Mouse (Mus musculus) small intestine, adult 2 months (tissue): ENCODE measurements at regions not wholly inside any gene's neighbourhood (a gene's known extent, or its start where the extent isn't known, plus 50 kb on each side); places are given as distances from the start of the nearest gene placed in this dataset.

ENCODE experiments used
- H3K27ac ChIP-seq: fragments of 200-500 bp; 2 replicates; pipeline ENCODE4 v1.5.1; 2012; ENCODE audit warnings: low read depth, low read length, control low read depth, inconsistent platforms; ENCODE audit not compliant: insufficient read depth
- H3K27me3 ChIP-seq: fragments of 200-500 bp; 2 replicates; pipeline ENCODE4 v1.6.1; 2012; ENCODE audit warnings: mild to moderate bottlenecking, moderate library complexity, low read length, inconsistent platforms; ENCODE audit not compliant: control insufficient read depth, insufficient read depth
- H3K36me3 ChIP-seq: fragments of 200-500 bp; 2 replicates; pipeline ENCODE4 v1.6.1; 2012; ENCODE audit warnings: mild to moderate bottlenecking, low read length, control low read depth, inconsistent platforms; ENCODE audit not compliant: control insufficient read depth, insufficient read depth
- H3K4me1 ChIP-seq: fragments of 200-500 bp; 2 replicates; pipeline ENCODE4 v1.6.1; 2012; ENCODE audit warnings: low read length, inconsistent platforms, mixed read lengths; ENCODE audit not compliant: control insufficient read depth, insufficient read depth, insufficient read length
- H3K4me3 ChIP-seq: fragments of 200-500 bp; 2 replicates; pipeline ENCODE4 v1.5.1; 2012; ENCODE audit warnings: low read depth, mild to moderate bottlenecking, control low read depth, inconsistent platforms, low read length, moderate library complexity
- CTCF ChIP-seq: fragments of 200-500 bp; IDR thresholded peaks from 2 replicates; pipeline ENCODE4 v1.5.1; 2012; ENCODE audit warnings: low read depth, mild to moderate bottlenecking, control low read depth, inconsistent platforms, low read length, moderate library complexity, mixed read lengths; ENCODE audit not compliant: insufficient replicate concordance, insufficient read length; ENCODE audit errors: extremely low read depth
- POLR2A ChIP-seq: fragments of 200-500 bp; IDR thresholded peaks from 2 replicates; pipeline ENCODE4 v1.6.1; 2012; ENCODE audit warnings: low read depth, mild to moderate bottlenecking, control low read depth, inconsistent platforms, low read length, moderate library complexity
- WGBS: fragments of 180-500 bp; shearing (Covaris S2); methylation state at CpG from one replicate; pipeline ENCODE4 v1.1.7; 2018; 5-methylcytosine and 5-hydroxymethylcytosine counted together

DNA sequence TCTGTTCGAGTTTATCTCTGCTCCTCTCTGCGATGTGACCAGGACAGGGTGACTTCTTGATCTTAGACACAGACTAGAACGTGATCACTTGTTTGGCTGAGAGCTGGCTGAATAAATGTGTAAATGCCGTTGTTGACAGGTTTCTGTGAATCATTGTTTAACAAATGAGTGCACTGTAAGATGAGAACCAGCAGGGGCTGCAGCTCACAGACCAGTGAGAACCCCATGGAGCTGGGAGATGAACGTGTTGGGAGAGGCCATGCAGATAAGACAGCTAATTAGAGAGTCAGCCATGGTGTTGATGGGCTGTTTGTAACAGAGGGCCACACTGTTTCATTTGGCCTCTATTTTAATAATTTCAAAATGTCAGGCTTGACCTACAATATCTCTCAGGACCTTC lies 171.1 kb upstream of the Tas2r119 start:
- no peak overlapping the region for H3K4me3 ChIP-seq
- no peaks in the 10 kb centered on the region for H3K27me3 ChIP-seq
- no peak overlapping the region for H3K27ac ChIP-seq
- no peaks in the 10 kb centered on the region for H3K4me1 ChIP-seq
- 41% methylated on average over 5 of the region's 5 CpGs for WGBS
- no peaks in the 10 kb centered on the region for H3K36me3 ChIP-seq
- TF ChIP-seq CTCF (no peak), POLR2A (no peak)

DNA sequence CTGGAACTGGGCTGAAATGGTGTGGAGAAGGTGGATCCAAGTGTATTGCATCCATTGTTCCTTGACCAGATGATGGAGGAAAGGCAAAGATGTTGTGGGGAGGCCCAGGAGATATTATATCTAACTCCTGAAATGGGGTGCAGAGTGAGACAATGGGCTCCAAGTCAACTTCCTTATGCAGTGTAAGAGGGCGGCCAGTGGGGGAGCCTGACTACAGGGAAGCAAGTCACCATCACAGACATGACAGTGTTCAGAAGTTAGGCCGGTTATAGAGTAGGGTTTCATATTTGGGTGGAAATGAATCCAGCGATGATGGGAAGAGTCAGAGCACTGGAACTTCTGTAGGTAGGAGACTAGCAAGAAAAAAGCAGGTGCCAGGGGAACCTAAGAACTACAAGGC lies 167.3 kb upstream of the Tas2r119 start:
- H3K4me1 ChIP-seq = peaks cover 3% of the 10 kb centered on the region; the same call in 1 of the 2 replicates
- no peak overlapping the region for H3K27ac ChIP-seq
- H3K27me3 ChIP-seq = no peaks in the 10 kb centered on the region
- no peak overlapping the region for H3K4me3 ChIP-seq
- no peaks in the 10 kb centered on the region for H3K36me3 ChIP-seq
- TF ChIP-seq POLR2A (no peak), CTCF (peak; percentile 38; the same call in 1 of the 2 replicates)
- WGBS = 78% methylated on average over 3 of the region's 3 CpGs

DNA sequence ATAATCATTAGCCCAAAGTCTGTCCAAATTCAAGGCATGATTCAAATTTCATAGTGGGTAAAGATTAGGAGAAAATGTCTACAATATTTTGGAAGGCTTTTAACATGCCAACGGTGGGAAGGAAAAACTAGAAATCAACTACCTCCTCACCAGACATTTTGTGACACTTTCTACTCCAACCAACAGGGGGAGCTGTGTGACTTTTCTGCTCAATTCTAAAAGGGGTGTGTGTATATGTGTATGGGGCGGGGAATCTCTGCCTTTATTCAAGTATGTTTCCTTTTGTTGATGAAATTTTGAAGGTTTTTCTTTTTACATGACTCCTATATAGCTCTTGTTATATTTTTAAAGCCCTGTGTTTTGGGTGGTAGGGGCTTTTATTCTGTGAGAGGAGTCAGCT lies 165.0 kb upstream of the Tas2r119 start:
- WGBS = 9% methylated on average over 2 of the region's 2 CpGs
- Histone ChIP-seq H3K4me3 (no peak overlapping the region), H3K27me3 (no peaks in the 10 kb centered on the region), H3K36me3 (no peaks in the 10 kb centered on the region), H3K4me1 (peaks cover 3% of the 10 kb centered on the region; the same call in 1 of the 2 replicates), H3K27ac (no peak overlapping the region)
- TF ChIP-seq CTCF (no peak), POLR2A (no peak)

DNA sequence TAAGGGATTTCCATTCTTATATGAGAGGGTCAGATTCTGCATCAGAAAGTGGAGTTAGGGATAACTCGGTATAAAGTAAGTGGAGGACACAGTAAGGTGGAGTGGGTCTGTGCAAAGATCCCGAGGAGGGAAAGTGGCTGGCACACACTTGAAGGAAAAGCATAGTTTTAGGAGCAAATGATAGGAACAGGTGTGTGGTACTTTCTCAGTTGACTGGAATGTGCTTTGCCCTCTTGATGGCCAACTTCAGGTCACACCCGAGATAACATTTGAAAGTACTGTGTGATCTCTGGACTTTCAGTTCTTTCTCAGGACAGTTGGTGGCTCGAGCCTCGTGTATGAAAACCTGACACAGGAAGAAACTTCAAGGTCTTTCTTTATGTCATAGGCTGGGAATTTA lies 164.3 kb upstream of the Tas2r119 start:
- peak overlapping the region; percentile 57; the same call in 1 of the 2 replicates for H3K27ac ChIP-seq
- TF ChIP-seq POLR2A = no peak
- no peak for TF ChIP-seq CTCF
- H3K27me3 ChIP-seq = no peaks in the 10 kb centered on the region
- no peak overlapping the region for H3K4me3 ChIP-seq
- H3K36me3 ChIP-seq = no peaks in the 10 kb centered on the region
- H3K4me1 ChIP-seq = peaks cover 3% of the 10 kb centered on the region; the same call in 1 of the 2 replicates
- 25% methylated on average over 5 of the region's 5 CpGs for WGBS

DNA sequence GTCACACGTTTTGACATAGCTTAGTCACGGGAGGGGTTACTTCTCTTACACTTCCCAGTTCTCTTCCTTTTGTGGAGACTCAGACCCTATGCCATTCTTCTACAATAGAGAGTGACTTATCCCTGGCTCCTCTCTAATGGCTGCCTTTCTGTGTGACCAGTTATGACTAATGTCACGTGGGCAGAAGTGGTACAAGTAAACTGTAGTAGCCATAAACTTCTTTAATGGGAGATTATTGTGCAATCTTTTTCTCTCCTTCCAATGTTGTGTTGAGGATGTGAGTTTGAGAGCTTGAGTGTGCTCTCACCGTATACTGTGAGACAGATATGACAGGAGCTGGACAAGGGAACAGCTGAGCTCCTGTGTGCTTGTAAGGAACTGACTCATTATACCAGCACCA lies 161.9 kb upstream of the Tas2r119 start:
- H3K4me3 ChIP-seq = no peak overlapping the region
- H3K36me3 ChIP-seq = no peaks in the 10 kb centered on the region
- peaks cover 3% of the 10 kb centered on the region; the same call in 1 of the 2 replicates for H3K4me1 ChIP-seq
- 71% methylated on average over 4 of the region's 4 CpGs for WGBS
- no peak overlapping the region for H3K27ac ChIP-seq
- TF ChIP-seq CTCF (no peak), POLR2A (no peak)
- H3K27me3 ChIP-seq = no peaks in the 10 kb centered on the region

DNA sequence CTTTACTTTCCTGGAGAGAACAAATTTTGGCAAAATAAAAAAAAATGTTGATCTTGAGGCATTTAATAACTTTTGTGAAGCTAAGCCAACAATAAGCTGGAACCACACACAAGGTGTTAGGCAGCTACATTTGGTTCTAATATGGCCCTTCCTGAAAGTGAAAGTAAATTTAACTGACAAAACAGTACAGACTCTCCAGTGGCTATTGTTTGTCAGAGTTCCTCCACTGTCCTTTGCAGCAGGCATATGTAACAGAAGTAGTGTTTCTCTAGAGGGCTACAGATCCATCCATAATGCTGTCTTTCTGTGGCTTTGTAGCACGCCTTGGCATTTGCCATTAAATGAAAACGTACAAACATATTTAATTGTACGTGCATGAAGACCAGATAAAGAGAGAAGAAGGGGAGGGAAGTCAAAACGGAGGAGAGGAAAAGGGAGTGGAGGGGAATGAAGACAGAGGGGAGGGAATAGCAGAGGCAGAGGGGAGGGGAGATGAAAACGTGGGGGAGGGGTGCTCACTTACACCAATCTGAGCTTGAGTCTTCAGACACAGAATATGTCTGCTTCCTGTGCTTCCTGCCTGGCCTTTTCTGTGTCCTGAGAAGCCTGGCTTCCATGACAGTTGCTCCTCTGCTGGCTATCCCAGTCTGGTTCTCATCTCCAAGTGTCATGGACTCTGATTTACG lies 156.6 kb upstream of the Tas2r119 start:
- WGBS = 25% methylated on average over 6 of the region's 6 CpGs
- no peak overlapping the region for H3K4me3 ChIP-seq
- H3K27me3 ChIP-seq = no peaks in the 10 kb centered on the region
- H3K27ac ChIP-seq = peak overlapping the region; percentile 42; the same call in 1 of the 2 replicates
- H3K4me1 ChIP-seq = peaks cover 5% of the 10 kb centered on the region; the same call in 1 of the 2 replicates
- TF ChIP-seq POLR2A (no peak), CTCF (no peak)
- no peaks in the 10 kb centered on the region for H3K36me3 ChIP-seq

DNA sequence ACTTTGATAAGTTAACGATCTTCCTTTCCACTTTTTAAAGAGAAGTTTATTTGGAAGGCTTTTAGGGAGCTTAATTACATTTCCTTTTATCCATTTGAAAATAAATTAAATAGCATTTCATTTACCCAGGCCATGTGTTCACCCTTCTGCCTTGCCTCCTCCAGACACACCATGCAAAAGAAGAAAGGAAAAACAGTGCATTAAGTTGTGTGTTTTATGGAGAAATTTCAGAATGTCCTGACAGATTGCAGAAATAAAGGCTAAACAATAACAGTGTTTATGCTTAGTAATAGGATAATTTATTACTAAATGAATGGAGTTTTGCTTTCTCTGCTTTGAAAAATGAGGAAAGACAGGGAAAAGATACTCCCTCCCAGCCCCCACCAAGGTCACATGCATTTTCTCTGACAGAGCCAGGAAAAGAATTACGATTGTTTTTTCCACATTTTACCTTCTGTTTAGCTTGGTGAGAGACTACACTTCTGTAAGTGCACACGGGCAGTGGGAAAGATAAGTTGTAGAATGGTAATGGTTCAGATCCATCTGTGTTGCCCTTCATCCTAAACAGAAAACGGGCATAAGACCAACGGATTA lies 156.0 kb upstream of the Tas2r119 start:
- no peaks in the 10 kb centered on the region for H3K27me3 ChIP-seq
- TF ChIP-seq CTCF = no peak
- TF ChIP-seq POLR2A = no peak
- no peaks in the 10 kb centered on the region for H3K36me3 ChIP-seq
- 63% methylated on average over 5 of the region's 5 CpGs for WGBS
- peaks cover 5% of the 10 kb centered on the region; the same call in 1 of the 2 replicates for H3K4me1 ChIP-seq
- no peak overlapping the region for H3K27ac ChIP-seq
- no peak overlapping the region for H3K4me3 ChIP-seq
